Mouse (Mus musculus) activated CD4-positive, CD25-positive, alpha-beta regulatory T cell, adult 4 months (primary cell): ENCODE data around the gene Gpc4. TPM values are rescaled to one million over a fixed set of nuclear protein-coding genes. Genes with fewer than 3 reads are reported as not detected.

Experiments
- ATAC-seq: one replicate; pipeline ENCODE4 v1.8.0; 2017
- polyA plus RNA-seq, 2 experiments: library from polyadenylated mRNA; unstranded; fragments of 100-300 nt; shearing (Covaris generic); gene quantifications; one replicate each; pipeline ENCODE4 v1.2.1; 2017

The Gpc4 gene
- under 1 TPM in 1 of 2 experiments, not detected in 1; 0.18 TPM for polyA plus RNA-seq

GRCm38 (mm10) chrX:52164738-52165554 lies at the start of gene Gpc4:
Gene Gpc4 (minus strand): TSS chrX:52165252.
- no peak for ATAC-seq

DNA sequence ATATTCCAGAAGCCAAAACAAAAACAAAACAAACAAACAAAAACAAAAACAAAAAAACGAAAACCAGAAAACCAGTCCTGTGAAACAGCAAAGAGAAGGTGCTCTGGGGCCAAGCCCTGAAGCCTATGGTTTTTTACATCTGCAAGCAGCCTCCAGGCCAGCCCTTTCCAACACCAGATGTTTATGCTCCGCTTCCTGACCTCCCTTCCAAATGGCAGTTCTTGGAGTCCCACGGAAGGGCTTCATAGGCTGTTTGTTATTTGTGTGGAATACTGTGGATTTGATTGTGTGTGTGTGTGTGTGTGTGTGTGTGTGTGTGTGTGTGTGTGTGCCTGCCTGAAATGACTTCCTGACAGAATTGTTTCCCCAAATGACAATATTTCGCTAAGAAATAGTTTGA lies 47.8 kb upstream of the Gpc4 start:
- no peak for ATAC-seq

- no peak for ATAC-seq
Measured at GRCm38 (mm10) chrX:52199836-52200235, 34.8 kb upstream of the Gpc4 start.

DNA sequence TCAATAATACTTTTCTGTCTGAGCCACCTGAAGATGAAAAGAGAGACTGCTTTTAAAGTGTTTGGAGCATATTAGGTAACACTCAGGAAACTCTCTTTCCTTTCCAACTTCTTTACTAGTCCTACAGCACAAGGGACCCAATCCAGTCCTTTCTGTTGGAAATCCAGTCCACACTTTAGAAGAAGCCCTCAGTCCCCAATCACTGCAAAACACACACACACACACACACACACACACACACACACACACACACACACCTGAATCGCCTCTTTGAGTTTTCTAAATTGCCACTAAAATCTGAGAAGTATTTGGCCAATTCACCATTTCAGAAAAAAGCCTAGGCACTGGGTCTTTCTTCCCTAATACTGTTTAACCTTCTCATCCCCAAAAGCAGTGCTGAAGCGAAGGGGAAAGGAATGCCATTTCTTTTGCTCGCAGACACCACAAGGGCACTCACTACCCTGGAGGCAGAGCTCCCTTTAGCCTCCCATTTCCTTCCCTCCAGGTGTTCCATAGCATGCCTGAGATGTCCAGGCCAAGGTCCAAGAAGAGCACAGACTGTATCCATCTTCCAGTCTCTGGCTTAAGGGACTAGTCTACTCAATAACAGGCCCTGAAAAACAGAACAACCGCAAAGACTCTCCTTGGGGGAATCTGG lies 28.4 kb upstream of the Gpc4 start:
- ATAC-seq: no peak

DNA sequence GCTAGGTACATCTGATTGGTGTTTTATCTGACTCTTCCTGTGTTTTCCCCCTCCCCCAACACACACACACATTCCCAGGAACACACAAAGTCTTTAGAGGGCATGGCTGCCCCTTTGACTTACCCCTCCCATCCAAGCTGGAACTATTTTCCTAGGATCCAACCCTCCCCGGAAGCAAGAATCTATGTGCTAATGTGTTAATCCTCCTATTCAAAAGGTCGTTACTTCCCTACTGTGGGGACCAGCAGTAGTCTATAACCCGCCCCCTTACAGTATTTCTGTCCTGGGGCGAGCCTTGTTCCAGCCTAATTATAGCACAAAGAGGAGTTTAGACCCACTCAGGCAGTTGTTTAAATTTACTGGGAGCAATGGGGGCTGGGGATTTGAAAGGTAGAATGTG lies 24.0 kb upstream of the Gpc4 start:
- no peak for ATAC-seq

- ATAC-seq: no peak
Measured at GRCm38 (mm10) chrX:52183551-52184442, 18.7 kb upstream of the Gpc4 start.

DNA sequence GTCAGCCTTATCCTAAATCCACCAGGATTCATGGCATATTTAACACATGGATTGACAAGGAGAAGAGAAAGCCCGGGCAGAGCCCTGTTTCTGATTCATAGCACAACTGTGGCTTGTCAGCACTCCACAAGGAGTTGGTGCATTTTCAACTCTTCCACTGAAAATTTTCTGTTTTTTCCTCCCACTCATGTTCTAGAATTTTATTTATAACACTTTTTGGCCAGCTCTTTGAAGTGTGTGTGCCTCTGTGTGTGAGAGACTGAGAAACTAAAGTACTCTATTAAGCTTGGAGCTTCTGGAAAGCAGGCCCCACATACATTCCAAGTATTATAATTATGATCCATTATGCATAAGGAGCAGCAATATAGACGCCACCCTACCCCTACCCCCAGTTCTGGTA lies 16.3 kb upstream of the Gpc4 start:
- ATAC-seq: no peak

DNA sequence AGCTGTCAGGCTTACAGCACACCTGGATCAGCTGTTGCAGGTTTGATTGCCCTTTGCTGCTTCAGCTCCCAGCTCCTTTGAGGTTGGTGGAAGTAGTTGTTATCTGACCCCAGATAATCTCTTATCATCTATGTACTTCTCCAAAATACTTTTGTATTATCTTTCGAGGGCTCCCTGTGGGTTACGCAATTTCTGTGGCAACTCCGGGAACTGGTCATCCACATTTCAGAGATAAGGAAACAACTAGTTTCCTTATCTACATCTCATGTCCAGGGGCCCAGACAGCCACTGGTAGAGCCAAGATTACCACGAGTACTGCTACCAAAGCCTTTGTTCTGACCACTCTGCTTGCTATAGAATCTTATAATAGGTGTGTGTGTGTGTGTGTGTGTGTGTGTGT lies 12.0 kb upstream of the Gpc4 start:
- no peak for ATAC-seq

GRCm38 (mm10) chrX:52167519-52168244 lies 2.6 kb upstream of the Gpc4 start:
- no peak for ATAC-seq

DNA sequence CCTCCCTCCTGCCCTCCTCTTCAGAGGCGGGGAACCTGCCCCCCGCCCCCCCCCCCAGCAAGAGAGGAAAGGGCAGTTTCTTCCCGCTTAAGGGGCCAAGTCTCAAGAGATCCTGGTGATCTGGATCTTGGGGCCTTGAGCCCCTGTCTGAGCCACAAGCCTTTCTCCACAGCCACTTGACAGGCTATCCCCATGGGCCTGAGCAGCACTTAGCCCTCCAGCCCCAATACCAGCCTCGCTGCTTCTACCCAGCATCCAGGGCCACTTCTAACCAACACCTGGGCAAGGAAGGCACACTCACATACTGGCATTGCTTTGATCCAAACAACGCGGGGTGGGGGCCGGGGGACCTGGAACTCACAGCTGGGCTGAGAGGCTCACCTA lies 495 bp upstream of the Gpc4 start:
- ATAC-seq: no peak

DNA sequence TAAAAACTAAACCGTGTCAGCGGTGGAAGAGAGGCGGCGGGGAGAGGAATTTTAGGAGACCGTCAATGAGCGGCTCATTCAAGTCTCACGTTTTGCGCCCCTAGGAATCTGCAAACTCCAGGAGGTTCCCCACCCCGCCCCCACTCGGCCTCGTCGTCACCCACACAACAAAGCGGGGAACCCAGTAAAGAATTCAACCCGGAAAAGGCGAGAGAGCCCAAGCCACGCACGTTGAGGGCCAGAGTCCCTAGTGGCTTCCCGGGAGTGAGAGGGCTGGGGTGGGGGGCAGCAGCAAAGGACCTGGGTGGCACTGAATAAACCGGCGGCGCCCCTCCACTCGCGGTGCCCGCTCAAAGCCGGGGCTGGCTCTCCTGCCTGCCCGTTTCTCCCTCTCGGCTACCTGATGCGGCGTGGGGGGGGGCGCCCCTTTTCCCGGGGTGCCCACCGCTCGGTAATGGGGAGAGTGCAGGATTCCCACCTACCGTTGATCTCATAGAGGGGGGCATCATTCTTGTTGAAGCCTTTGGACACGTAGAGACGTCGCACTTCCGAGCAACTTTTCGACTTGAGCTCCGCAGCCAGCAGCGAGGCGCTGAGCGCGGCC lies 816 bp downstream of the Gpc4 start:
- ATAC-seq: no peak

DNA sequence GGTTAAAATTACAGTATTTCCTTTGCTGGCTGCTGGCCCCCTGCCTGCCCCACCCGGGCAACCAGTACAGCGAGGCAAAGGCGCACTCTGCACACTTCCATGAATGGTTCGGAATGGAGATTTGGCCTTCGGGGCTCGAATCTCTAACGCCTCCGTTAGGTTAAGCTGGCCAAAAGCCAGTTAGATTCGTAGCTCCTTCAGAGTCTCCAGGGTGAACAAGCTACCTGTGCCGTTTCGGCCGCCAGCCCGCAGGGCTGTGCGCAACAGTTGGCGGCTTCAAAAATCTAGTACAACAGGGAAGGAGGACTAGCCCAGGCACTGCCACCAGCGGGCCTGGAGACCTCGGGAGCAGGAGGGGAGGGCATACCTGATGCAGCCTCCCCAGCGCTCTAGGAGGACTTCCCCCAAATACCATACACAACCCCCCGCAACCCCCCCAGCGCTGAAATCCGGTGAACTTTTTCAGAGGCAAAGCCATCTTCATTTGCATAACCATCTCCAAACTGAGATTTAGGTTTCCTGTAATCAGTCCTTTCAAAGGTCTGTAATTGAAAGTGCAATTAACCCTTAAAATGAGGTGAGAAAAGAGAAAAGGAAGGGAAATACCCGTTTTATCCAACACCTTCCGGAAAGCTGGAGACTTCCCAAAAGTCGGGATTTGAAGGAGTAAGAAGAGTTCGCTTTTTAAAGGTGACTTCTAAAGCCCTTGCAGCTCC lies 1.5 kb downstream of the Gpc4 start:
- no peak for ATAC-seq

GRCm38 (mm10) chrX:52162756-52163155 lies 2.3 kb downstream of the Gpc4 start:
- no peak for ATAC-seq

- no peak for ATAC-seq
Measured at GRCm38 (mm10) chrX:52162206-52162605, 2.8 kb downstream of the Gpc4 start.

DNA sequence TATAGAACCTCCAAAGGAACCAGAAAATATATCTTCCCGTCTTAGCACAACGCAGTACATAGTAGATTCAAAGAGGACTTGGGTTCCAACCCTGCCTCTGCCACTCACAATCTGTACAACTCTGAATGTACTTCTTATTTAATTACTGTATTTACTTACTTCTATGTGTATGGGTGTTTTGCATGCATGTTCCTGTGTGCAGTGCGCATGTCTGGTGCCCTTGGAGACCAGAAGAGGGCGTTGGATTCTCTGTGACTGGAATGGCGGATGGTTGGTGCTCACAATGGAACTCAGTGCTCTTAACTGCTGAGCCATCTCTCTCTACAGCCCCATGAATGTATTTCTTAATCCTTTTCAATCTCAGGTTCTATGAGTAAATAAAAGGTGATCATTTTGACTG lies 5.4 kb downstream of the Gpc4 start:
- no peak for ATAC-seq

- ATAC-seq: no peak
Measured at GRCm38 (mm10) chrX:52155408-52155953, 9.6 kb downstream of the Gpc4 start.

GRCm38 (mm10) chrX:52154821-52155220 lies 10.2 kb downstream of the Gpc4 start:
- no peak for ATAC-seq

DNA sequence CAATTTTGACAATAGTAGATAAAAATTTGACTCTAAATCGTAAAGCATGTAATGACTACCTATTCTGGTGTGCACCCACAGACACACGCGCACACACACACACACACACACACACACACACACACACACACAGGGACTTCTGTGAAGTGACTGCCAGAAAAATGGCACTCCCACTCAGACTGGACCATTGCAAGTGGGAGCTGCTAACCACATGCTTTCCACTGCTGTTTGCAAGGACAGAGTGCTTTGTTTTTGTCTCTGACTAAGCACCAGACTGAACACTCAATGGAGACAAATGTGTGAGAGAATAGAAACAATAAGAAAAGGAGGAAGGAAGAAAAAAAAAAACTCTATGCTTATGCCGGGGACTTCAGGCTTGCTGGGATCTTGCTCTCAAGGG lies 11.6 kb downstream of the Gpc4 start:
- no peak for ATAC-seq

- ATAC-seq: no peak
Measured at GRCm38 (mm10) chrX:52152961-52153360, 12.1 kb downstream of the Gpc4 start.

GRCm38 (mm10) chrX:52151555-52151954 lies 13.5 kb downstream of the Gpc4 start:
- no peak for ATAC-seq

DNA sequence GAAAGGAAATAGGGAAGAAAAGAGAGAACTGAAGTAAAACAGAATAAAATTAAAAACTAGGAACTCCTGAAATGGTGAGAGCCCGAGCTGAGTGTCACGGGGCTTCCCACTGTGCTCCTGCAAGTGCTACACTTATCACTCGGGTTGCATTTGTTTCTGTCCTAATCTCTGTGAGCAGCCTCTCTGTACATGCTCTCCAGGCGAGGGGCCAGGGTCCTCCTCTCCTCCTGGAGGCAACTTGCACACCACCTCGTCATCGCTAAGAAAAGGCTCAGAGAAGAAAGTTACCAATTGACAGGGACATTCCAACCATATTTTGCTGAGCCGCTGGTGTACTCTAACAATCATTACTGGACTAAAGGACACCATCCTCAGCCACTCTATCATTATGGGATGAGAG lies 14.0 kb downstream of the Gpc4 start:
- no peak for ATAC-seq
